Mouse (Mus musculus): ENCODE data around the gene Lmcd1.

The Lmcd1 gene

GRCm38 (mm10) chr6:112287671-112288070 is 14.1 kb downstream of the Lmcd1 start:
- no peak for DNase-seq (ENCODE audit: low spot score)

- no peak for DNase-seq (ENCODE audit: low spot score)
Measured at GRCm38 (mm10) chr6:112288271-112288670, 14.7 kb downstream of the Lmcd1 start.

- DNase-seq (ENCODE audit: low spot score), result no peak
Measured at GRCm38 (mm10) chr6:112291146-112291545, 17.6 kb downstream of the Lmcd1 start.

- DNase-seq (ENCODE audit: low spot score), result no peak
Measured at GRCm38 (mm10) chr6:112293320-112293719, 19.8 kb downstream of the Lmcd1 start.

- no peak for DNase-seq (ENCODE audit: low spot score)
Measured at GRCm38 (mm10) chr6:112295269-112295668, 21.7 kb downstream of the Lmcd1 start.

GRCm38 (mm10) chr6:112300146-112300545 is 26.6 kb downstream of the Lmcd1 start:
- no peak for DNase-seq (ENCODE audit: low spot score)

GRCm38 (mm10) chr6:112300633-112301032 is 27.1 kb downstream of the Lmcd1 start:
- no peak for DNase-seq (ENCODE audit: low spot score)

- DNase-seq (ENCODE audit: low spot score), result no peak
Measured at GRCm38 (mm10) chr6:112302248-112302647, 28.7 kb downstream of the Lmcd1 start.

- DNase-seq (ENCODE audit: low spot score), result no peak
Measured at GRCm38 (mm10) chr6:112302814-112303383, 29.3 kb downstream of the Lmcd1 start.

GRCm38 (mm10) chr6:112304751-112305150 is 31.2 kb downstream of the Lmcd1 start:
- peak; percentile 36 for DNase-seq (ENCODE audit: low spot score)

GRCm38 (mm10) chr6:112309330-112309938 is 35.9 kb downstream of the Lmcd1 start:
- no peak for DNase-seq (ENCODE audit: low spot score)

- no peak for DNase-seq (ENCODE audit: low spot score)
Measured at GRCm38 (mm10) chr6:112311385-112311784, 37.8 kb downstream of the Lmcd1 start.

GRCm38 (mm10) chr6:112319449-112319848 is 45.9 kb downstream of the Lmcd1 start:
- no peak for DNase-seq (ENCODE audit: low spot score)

GRCm38 (mm10) chr6:112320679-112321078 is 47.1 kb downstream of the Lmcd1 start:
- no peak for DNase-seq (ENCODE audit: low spot score)

GRCm38 (mm10) chr6:112322916-112323315 is 49.4 kb downstream of the Lmcd1 start:
- no peak for DNase-seq (ENCODE audit: low spot score)

- no peak for DNase-seq (ENCODE audit: low spot score)
Measured at GRCm38 (mm10) chr6:112325213-112325612, 51.7 kb downstream of the Lmcd1 start.

GRCm38 (mm10) chr6:112327793-112328192 is 54.2 kb downstream of the Lmcd1 start:
- no peak for DNase-seq (ENCODE audit: low spot score)

- DNase-seq (ENCODE audit: low spot score), result no peak
Measured at GRCm38 (mm10) chr6:112330520-112331222, 57.1 kb downstream of the Lmcd1 start.

- no peak for DNase-seq (ENCODE audit: low spot score)
Measured at GRCm38 (mm10) chr6:112331223-112331598, 57.7 kb downstream of the Lmcd1 start.

- no peak for DNase-seq (ENCODE audit: low spot score)
Measured at GRCm38 (mm10) chr6:112333930-112334329, 60.4 kb downstream of the Lmcd1 start.

GRCm38 (mm10) chr6:112337667-112338066 is 64.1 kb downstream of the Lmcd1 start:
- DNase-seq (ENCODE audit: low spot score), result no peak

- DNase-seq (ENCODE audit: low spot score), result no peak
Measured at GRCm38 (mm10) chr6:112339016-112339415, 65.5 kb downstream of the Lmcd1 start.

- no peak for DNase-seq (ENCODE audit: low spot score)
Measured at GRCm38 (mm10) chr6:112350452-112350851, 76.9 kb downstream of the Lmcd1 start.
